Comparison of ENCODE assay signal across 25 mouse cellular contexts in the genomic region with DNA sequence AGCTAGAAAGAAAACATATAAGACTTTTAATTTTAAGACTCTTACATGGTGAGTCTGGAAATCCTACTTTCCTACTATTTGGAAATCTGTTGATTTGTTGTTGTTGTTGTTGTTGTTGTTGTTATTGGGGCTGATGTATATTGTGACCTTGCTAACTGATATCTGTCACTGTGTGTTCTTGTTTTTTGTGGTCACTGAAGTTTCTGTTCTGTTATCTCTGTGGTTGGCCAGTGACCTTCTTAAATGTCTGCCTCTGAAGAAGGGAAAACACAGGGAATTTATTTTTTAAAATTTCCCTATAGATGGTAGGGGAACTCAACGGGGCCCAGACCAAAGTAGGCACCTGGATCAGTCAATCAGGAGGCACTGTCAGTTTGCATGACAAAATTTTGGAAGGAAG.
"Had no signal": no experiment of that assay in that cellular context is flagged by ENCODE, and none has a peak within 500 bp of the region (broad histone marks: within the 10 kb centered on the region; RNA-seq: fewer than 3 reads in every experiment).

No protein-coding gene starts in this region.

- H3K27me3 ChIP-seq: embryonic facial prominence, embryonic 12.5 days; embryonic facial prominence, embryonic 13.5 days; embryonic facial prominence, embryonic 15.5 days; forebrain, embryonic 12.5 days; forebrain, embryonic 13.5 days; forebrain, embryonic 15.5 days had no signal

- H3K36me3 ChIP-seq: embryonic facial prominence, embryonic 10.5 days; embryonic facial prominence, embryonic 12.5 days; embryonic facial prominence, embryonic 13.5 days; embryonic facial prominence, embryonic 15.5 days; forebrain, embryonic 10.5 days; forebrain, embryonic 12.5 days; forebrain, embryonic 15.5 days; heart, embryonic 10.5 days had no signal

- H3K4me2 ChIP-seq: embryonic facial prominence, embryonic 12.5 days; embryonic facial prominence, embryonic 13.5 days; embryonic facial prominence, embryonic 15.5 days; forebrain, embryonic 12.5 days; forebrain, embryonic 13.5 days; forebrain, embryonic 15.5 days had no signal

- H3K4me3 ChIP-seq: embryonic facial prominence, embryonic 10.5 days; embryonic facial prominence, embryonic 12.5 days; embryonic facial prominence, embryonic 13.5 days; embryonic facial prominence, embryonic 15.5 days; erythroblast, embryonic 14.5 days; forebrain, embryonic 10.5 days; forebrain, embryonic 12.5 days; forebrain, embryonic 13.5 days; forebrain, embryonic 15.5 days; gastrocnemius, adult 2 months; heart, adult 2 months; heart, embryonic 10.5 days had no signal

- DNase-seq: cerebellum, adult 9-11 months; cerebellum, postnatal 10 days; cerebellum, postnatal 14 days; cerebellum, postnatal 25 days; cerebellum, postnatal 36 days; embryo, embryonic 11 days; forebrain, postnatal 0 days; gastrocnemius, adult 2 months; gastrocnemius, postnatal 10 days; gastrocnemius, postnatal 14 days; gastrocnemius, postnatal 25 days; gastrocnemius, postnatal 36 days; heart, adult 11 months; heart, adult 18-20 months; heart, adult 2 months had no signal

- H3K4me1 ChIP-seq: embryonic facial prominence, embryonic 12.5 days; embryonic facial prominence, embryonic 13.5 days; embryonic facial prominence, embryonic 15.5 days; forebrain, embryonic 10.5 days; forebrain, embryonic 12.5 days; forebrain, embryonic 13.5 days; forebrain, embryonic 15.5 days; heart, embryonic 10.5 days had no signal

- H3K27ac ChIP-seq: embryonic facial prominence, embryonic 10.5 days; embryonic facial prominence, embryonic 12.5 days; embryonic facial prominence, embryonic 13.5 days; embryonic facial prominence, embryonic 15.5 days; forebrain, embryonic 10.5 days; forebrain, embryonic 12.5 days; forebrain, embryonic 13.5 days; forebrain, embryonic 15.5 days; gastrocnemius, adult 2 months; heart, adult 2 months; heart, embryonic 10.5 days had no signal

- H3K9ac ChIP-seq: embryonic facial prominence, embryonic 12.5 days; embryonic facial prominence, embryonic 13.5 days; embryonic facial prominence, embryonic 15.5 days; forebrain, embryonic 12.5 days; forebrain, embryonic 13.5 days; forebrain, embryonic 15.5 days; forebrain, postnatal 0 days had no signal

- H3K9me3 ChIP-seq: embryonic facial prominence, embryonic 12.5 days; embryonic facial prominence, embryonic 13.5 days; embryonic facial prominence, embryonic 15.5 days; forebrain, embryonic 13.5 days; forebrain, embryonic 15.5 days had no signal
